Mouse (Mus musculus) ovary, adult 18-20 months (tissue): ENCODE measurements at regions not wholly inside any gene's neighbourhood (a gene's known extent, or its start where the extent isn't known, plus 50 kb on each side); places are given as distances from the start of the nearest gene placed in this dataset.
"Not testable (repeated sequence)": the region's sequence is repeated elsewhere in the genome, so short reads cannot be mapped to it uniquely, and the experiment has no call there.

Experiments used
- DNase-seq: peaks from one replicate; pipeline ENCODE4 v3.0.0; 2022; ENCODE audit warnings: low spot score, mixed read lengths

DNA sequence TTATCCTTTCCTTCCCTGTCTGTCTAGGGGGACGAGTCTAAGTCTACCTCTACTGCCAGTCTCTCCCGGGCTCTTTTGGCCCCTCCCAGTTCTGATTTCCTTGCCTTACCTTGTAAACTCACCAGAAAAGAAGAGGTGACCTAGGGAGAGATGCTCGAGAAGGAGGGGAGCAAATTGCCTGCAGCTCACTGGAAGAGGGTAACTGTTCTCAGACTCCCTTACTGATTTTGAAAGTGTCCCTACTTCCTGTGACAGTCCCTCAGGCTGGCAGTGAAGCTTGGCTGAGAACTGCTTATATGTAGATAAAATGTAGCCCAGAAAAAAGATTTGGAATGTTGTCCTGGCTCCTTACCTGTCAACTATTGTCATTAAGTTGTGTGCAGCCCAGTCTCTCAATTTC, 180.6 kb upstream of the Tab2 start:
- no peak for DNase-seq

GRCm38 (mm10) chr10:8135272-8135671, 179.2 kb upstream of the Tab2 start:
- DNase-seq: no peak

- no peak for DNase-seq
These were observed 178.4 kb upstream of the Tab2 start for GRCm38 (mm10) chr10:8134398-8134797.

DNA sequence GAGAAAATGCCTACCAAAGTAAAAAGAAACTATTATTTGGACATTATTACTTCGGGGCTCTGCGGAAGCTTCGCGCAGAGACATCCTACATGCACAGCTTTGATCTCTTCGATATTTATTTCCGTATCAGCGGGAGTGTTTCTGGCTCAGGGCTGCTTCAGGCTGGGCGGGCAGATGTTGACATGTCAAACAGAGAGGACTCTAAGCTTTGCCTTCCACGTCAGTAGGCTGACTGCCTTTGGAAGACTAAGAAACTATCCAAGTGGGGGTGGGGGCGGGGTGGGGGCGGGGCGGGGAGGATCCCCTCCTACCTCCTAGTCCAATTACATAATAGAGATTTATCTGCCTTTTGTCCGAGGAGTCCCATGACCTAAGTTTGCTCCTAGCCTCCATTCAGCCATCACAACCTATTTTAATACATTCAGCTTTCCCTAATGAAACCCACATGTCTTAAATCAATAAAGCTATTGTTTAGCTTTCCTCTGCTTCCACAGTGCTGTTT, 177.5 kb upstream of the Tab2 start:
- DNase-seq: no peak

GRCm38 (mm10) chr10:8132795-8133194, 176.8 kb upstream of the Tab2 start:
- DNase-seq: no peak

DNA sequence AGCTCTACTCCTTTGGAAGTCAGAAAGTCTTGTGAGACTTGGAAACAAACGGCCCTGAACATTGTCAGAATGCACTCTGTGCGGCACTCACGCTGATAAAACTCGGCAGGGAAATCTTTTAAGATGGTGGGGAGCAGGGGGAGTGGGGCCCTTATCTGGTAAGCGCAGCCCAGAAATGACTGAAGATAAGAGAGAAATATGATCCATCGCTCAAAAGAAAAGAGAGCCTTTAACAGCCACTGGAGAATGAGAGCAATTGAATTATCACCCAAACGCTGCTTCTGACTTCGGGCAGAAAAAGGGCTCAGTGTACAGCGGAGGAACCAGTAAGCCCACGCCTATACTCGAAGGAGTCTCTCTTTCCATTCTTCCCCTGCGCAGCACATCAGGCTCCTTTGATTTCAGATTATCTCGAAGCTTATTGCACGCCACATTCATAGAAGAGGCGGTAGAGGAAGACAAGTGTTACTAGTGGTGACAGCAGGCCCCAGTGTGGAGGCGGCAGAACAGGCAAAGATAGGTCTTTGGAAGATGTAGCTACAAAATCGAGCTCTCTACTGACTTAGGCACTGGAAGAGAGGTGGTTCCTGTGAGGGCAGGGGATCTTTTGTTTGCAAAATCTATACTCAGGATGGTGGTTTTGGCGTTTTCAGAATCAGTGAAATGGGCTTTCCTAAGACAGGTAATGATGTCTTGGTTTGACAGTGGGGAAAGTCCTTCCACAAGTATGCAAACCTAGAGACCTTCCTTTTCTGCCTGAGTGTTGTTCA, 174.6 kb upstream of the Tab2 start:
- peak; percentile 16 for DNase-seq

DNA sequence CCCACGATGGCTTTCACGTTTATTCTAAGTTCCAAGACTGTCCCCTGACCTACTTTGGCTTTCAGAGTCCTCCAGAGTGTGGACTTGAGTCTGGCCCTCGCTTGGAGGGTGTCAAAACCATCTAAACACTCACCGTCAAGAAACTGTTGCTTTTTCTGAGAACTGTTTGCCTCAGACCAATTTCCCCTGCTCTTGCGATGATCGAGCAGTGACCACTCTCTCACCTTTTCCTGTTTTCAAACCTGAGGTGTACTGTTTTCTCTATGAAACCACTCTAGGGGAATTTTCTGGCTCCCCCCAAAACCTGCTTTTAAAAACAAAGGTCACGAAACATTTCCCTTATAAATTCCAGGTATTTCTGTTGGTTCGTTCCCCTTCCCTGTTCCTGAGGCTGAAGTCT, 174.0 kb upstream of the Tab2 start:
- DNase-seq: no peak

DNA sequence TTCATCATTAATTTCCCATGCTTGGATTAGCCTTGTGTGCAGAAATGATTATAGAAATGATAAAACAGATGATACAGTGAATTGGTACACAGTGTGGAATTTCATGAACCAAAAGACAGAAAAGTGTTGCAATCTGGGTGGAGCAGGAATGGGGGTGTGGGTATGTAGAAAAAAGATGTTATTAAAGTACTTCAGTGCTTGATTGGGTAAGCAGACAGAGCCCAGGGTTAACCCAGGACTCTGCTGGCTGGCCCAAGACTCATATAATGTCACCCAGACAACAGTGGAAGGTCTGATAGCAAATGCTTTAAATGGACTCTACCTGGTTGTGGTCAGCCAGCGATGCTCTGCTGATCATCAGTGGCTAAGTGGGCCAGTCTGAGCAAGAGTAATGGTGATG, 168.1 kb upstream of the Tab2 start:
- DNase-seq: no peak

DNA sequence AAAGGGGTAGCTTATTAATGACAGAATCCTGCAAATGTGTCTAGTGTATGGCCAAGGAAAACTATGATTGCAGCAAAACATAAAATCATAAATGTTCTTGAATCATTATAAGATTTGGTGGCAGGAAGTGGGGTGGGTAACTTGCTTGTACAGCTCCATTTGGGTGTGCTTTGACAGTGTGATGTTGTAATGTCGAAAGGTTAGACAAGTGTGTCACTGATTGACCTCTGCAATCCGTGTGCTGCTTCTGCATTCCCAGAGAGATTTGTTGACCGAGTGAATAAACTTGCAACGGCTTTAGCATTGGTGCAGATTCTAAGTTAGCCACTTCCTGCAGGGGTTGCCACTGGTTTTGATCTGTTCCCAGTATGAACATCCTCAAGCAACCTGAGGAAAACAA, 165.9 kb upstream of the Tab2 start:
- DNase-seq: no peak

GRCm38 (mm10) chr10:8116821-8117220, 160.8 kb upstream of the Tab2 start:
- DNase-seq: no peak

DNA sequence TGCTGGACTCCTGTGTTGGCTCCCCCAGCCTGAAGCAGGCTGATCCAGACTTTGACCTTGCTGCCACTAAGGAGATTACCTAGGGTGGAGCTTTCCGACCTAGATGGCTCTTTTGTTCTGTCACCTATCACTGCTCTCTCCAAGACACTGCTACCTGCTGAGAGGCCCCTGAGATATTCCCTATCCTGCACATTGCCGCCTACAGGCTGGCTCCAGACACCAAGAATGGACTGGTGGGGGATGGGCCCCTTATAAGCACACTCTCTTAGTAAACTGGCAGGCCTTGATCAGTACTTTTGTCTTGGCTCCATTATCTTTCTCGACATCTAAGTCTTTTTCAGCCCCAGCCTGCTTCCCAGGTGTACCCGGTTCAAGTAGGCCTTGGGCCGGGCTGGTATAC, 158.9 kb upstream of the Tab2 start:
- not testable (repeated sequence) for DNase-seq

- no peak for DNase-seq
These were observed 158.5 kb upstream of the Tab2 start for GRCm38 (mm10) chr10:8114530-8114929.

GRCm38 (mm10) chr10:8100489-8100888, 144.5 kb upstream of the Tab2 start:
- no peak for DNase-seq

- DNase-seq: no peak
These were observed 139.9 kb upstream of the Tab2 start for GRCm38 (mm10) chr10:8095924-8096323.

DNA sequence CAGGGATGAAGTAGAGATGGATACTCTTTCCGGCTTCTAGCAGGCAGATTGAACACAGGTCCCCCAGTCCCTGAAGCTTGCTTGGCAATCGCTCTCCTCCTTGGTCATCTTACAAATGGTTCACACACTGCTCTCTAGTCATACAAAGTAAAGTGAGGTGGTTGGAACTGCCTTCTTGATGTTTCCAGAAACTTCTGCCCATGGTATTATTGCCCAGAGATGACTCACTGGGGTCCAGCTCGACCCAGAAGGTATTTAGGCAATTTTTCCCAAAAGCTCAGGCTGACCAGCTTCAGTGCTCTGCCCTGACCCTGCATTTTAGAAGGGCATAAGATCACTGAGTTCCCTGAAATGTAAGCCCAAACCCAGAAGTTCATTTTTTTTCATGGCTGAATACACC, 139.2 kb upstream of the Tab2 start:
- DNase-seq: no peak

GRCm38 (mm10) chr10:8091871-8092552, 136.0 kb upstream of the Tab2 start:
- no peak for DNase-seq

- no peak for DNase-seq
These were observed 133.3 kb upstream of the Tab2 start for GRCm38 (mm10) chr10:8089296-8089695.

DNA sequence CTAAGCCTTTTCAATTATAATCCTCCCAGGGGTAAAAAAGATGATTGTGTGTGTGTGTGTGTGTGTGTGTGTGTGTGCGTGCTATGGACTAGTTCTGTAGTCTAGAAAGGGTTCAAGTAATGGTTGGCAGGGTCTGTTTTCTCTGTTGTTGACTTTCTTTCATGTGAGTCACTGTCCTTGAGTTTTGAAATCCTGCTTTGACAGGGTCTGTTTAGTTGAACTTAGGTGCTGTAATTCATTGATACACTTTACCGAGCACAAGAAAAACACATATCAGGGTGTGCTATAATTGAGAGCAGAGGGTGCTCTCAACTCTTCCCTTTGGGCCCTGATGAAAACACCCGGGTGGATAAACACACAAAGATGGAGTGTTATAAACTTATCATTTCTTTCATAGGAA, 132.7 kb upstream of the Tab2 start:
- no peak for DNase-seq

GRCm38 (mm10) chr10:8088321-8088720, 132.3 kb upstream of the Tab2 start:
- no peak for DNase-seq

DNA sequence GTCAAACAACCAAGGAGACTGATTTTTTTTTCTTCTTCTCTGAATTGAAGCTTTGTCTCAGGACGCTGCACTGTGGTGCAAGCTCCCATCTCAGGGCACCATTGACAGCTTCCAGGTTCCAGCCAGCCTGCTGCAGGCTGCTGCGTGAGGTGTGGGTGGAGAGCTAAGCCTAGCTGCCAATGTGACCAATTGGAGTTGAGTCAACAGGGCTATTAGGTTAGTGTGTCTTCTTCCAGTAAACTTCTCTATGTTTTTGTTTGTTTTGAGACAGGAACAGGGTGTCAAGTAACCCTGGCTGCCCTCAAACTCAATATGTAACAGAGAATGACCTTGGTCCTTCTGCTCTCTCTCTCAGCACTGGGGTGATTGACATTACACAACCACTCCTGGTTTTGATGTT, 131.1 kb upstream of the Tab2 start:
- peak; percentile 5 for DNase-seq

DNA sequence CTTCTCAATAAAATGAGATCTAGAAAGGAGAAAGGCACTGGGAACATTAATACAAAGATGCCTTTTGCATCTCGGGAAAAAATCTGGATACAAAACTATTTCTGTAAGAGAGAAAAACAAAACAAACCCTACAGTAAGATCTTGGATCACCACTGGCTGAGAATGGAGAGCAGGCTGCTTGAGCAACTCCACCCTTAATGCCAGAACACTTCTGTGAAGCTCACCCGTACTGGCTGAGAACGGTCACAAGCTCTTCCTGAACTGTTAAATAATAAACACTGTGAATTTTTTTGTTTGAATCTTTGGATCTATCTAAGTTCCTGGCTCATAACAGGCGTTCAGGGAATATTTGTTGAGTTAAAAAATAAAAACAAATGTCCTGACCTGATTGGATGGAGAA, 130.4 kb upstream of the Tab2 start:
- DNase-seq: no peak

- no peak for DNase-seq
These were observed 122.1 kb upstream of the Tab2 start for GRCm38 (mm10) chr10:8077904-8078811.

GRCm38 (mm10) chr10:8072463-8072862, 116.4 kb upstream of the Tab2 start:
- no peak for DNase-seq
